Mouse (Mus musculus) gastrocnemius, postnatal 4 days (tissue): ENCODE data around the gene Tpbg. TPM values are rescaled to one million over a fixed set of nuclear protein-coding genes. Genes with fewer than 3 reads are reported as not detected.
"Not testable (repeated sequence)": the region's sequence is repeated elsewhere in the genome, so short reads cannot be mapped to it uniquely, and the experiment has no call there.

Experiments used
- DNase-seq, 2 experiments: peaks; one replicate each; pipeline ENCODE4 v3.0.0; 2021 to 2022; ENCODE audit warnings: low spot score in 2 of 2, mixed read lengths in 2 of 2
- long read RNA-seq, 2 experiments: library from polyadenylated mRNA; stranded (forward); transcript quantifications; one replicate each; pipeline ENCODE4 v2.0.0; 2021
- total RNA-seq, 2 experiments: library from RNA; stranded (reverse); gene quantifications; 2 replicates each; pipeline ENCODE4 v1.2.3; 2021

The Tpbg gene
- 1 to 10 TPM; 7.0 to 7.1 TPM for total RNA-seq
- long read RNA-seq, experiment 1, transcript Tpbg-202 (2 exons, 3,481 nt): major isoform, 11 of 16 reads
- long read RNA-seq, experiment 1, partial matches to known transcripts: 0 of 16 reads
- long read RNA-seq, experiment 1, other reads (novel, unspliced or antisense): 2 of 16 reads
- long read RNA-seq, experiment 2, transcript Tpbg-202 (2 exons, 3,481 nt): major isoform, 10 of 19 reads
- long read RNA-seq, experiment 2, partial matches to known transcripts: 0 of 19 reads
- long read RNA-seq, experiment 2, other reads (novel, unspliced or antisense): 8 of 19 reads

DNA sequence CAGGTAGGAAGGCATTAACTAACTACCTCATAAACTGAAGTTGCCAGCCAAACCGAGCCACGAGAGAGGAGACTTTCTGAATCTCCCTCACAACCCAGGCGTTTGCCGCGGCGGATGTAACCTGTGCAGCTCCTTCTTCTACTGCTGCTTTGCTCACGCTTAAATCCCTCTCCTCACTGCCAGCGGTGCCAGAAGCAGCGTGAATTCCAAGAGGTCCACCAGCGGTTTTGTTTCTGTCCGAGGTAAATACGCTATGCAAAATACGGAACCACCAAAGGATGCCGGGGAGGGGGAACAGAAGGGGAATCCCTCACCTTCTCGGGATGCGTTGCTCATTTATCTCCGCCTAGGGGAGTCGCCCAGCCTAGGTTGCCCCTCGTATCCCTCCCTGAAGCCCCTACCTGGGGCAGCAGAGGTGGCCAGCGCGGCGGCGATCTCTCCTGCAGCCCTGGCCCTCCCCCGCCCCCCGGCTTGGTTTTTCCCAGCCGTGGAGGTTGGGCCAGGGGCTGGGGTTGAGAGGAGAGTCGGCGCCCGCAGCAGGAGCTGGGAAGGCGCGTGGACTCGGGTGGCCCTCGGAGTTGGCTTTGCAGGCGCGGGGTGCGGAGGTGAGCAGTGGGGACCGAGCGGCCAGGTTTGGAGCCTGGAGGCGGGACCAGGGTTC lies at the start of gene Tpbg:
TSS of gene Tpbg (plus strand) at position 30 of the 661 bp plus-strand sequence.
- DNase-seq: peak; percentile 49 to 50

DNA sequence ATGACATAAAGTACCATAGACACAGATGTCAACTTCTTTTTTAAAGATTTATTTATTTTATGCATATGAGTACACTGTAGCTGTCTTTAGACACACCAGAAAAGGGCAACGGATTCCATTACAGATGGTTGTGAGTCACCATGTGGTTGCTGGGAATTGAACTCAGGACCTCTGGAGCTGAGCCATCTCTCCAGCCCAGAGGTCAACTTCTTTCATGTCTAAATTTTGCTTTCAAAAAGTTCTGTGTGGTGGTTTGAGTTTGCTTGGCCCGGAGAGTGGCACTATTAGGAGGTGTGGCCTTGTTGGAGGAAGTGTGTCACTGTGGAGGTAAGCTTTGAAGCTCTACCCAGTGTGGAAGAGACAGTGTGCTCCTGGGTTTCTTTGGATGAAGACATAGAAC lies 40.2 kb upstream of the Tpbg start:
- not testable (repeated sequence) for DNase-seq

DNA sequence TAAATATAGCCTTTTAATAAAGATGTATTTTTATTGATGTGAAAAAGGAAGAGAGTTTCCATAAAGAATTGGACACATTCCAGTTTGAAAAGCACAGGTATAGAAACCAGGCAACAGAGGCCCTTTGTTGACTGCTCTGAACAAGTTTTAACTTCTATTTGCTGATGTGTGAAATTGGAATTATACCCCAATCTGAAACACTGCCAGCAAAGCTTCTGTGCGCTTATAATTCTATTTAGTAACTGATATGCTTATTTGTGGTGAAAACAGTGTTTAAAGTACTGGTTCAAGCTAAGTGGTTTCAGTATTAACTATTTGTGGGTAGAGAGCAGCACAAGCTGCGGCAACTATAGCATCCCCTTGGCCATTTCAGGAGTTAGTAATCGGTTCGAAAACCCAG lies 39.6 kb upstream of the Tpbg start:
- DNase-seq: no peak

DNA sequence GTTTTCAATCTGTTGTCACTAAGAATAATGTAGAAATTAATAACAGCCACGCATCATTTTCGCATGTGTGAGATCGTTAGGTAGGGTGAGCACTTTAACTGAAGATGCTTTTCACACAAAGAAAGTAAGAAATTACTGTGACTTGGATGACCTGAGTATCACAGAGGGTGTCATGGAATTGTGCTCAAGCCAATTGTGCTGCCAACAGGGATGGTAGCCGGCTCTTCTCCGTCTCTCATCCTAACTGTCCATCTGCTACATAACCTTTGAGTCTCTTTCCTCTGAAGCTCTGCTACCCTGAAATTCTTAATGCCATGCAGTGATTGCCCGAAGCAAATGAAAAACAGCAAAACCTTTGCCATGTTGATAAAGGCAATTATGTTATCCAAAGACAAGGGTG lies 35.8 kb upstream of the Tpbg start:
- DNase-seq: no peak

DNA sequence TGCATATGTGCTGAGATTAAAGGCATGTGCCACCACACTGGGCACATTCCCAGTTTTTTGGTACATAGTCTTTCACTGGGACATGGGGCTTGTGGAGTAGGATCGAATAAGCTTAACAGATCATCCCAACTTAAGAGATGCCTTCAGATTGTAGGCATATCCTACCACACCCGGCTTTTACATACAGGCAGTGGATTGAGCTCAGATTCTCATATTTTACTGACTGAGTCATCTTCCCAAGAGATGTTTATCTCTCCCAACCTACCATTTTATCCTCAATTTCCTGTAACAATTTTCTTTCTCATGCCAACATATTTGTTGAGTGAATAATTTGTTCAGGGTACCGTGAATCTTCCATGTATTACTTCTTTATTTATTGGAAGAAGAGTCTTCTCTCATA lies 32.9 kb upstream of the Tpbg start:
- no peak for DNase-seq

DNA sequence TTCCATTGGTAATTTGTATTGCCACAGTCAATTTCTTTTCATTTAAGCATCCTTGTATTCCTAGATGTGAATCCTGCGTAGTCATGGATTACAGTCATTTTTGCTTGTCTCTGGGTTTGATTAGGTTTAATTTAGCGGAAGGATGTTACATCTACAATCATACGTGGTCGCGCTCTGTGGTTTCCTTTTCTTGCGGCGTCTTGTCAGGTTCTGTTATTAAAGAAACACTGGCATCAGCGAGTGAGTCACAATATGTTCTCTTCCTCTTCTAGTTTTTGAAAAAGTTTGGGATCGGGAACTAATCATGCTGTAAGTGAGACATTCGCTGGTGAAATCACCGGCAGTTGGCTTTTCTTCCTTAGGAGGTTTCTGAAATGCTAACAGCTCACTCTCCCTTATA lies 21.4 kb upstream of the Tpbg start:
- no peak for DNase-seq

DNA sequence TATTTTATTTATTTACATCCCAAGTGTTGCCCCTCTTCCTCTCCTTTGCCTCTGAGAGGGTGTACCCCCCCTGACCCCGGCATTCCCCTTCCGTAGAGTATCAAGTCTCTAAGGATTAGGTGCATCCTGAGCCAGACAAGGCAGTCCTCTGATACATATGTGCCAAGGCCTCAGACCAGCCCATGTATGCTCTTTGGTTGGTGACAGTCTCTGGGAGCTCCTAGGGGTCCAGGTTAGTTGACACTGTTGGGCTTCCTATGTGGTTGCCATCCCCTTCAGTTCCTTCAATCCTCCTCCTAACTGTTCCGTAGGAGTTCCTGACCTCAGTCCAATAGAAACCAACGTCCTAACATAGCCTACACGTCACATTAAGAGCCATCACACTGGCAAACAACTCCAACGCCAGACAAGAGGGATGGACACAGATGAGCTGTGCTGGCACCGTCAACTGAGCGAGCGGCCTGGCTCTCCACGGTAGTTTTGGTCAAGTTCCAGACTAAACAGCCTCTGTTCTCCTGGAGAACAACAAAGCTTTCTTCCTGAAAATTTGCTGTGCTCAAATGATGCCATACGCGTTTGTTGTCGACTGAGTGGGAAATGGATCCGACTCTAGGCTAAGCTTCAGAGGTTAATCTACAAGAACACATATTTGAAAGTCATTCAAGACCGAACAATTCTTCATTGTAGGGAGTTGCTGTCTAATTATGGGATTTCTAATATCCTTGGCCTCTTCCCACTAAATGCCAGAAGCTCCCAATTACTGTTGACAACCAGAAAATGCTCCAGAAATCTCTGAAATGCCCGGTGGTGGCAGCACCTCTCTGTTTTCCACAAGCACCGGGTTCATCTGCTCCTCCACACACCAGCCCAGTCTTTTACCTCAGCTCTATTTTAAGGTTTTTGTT lies 6.4 kb upstream of the Tpbg start:
- DNase-seq: no peak

DNA sequence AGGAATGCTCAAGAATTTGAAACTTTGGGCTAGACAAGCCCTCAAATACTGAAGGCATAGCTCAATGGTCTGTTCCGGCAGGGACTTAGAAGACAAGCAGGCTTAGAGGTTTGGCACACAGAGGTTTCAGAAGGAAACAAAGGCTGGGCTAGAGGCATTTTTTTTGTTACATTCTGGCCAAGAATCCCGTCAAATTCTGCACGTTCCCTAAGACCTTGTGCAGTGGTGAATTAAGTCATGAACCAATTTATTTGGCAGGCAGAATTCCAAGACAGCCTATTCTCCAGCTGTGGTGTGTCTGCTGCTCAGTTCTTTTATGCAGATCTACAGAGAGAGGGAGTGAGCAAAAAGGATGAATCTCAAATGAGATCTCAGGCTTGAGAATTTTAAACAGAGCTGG lies 2.6 kb upstream of the Tpbg start:
- no peak for DNase-seq

DNA sequence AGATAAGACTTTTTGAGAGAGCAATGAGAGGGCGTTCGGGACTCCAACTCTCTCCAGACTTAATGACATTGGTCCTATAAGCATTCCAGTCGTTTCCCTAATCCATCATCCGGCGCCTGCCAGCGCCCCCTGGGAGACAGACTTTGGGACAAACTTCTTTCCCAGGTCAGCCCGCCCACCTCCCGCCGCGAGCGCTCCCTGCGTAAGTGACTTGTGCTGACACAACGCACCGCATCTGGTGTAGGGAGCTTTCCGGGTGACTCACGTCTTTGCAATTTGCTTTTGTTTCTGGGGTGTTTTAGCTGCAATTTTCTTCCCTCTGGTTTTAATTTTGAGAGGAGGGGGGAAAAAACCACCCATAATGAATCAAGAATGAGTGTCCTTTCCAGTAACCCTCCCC lies 289 bp upstream of the Tpbg start:
- DNase-seq: peak in 1 of 2 experiments; percentile 17

DNA sequence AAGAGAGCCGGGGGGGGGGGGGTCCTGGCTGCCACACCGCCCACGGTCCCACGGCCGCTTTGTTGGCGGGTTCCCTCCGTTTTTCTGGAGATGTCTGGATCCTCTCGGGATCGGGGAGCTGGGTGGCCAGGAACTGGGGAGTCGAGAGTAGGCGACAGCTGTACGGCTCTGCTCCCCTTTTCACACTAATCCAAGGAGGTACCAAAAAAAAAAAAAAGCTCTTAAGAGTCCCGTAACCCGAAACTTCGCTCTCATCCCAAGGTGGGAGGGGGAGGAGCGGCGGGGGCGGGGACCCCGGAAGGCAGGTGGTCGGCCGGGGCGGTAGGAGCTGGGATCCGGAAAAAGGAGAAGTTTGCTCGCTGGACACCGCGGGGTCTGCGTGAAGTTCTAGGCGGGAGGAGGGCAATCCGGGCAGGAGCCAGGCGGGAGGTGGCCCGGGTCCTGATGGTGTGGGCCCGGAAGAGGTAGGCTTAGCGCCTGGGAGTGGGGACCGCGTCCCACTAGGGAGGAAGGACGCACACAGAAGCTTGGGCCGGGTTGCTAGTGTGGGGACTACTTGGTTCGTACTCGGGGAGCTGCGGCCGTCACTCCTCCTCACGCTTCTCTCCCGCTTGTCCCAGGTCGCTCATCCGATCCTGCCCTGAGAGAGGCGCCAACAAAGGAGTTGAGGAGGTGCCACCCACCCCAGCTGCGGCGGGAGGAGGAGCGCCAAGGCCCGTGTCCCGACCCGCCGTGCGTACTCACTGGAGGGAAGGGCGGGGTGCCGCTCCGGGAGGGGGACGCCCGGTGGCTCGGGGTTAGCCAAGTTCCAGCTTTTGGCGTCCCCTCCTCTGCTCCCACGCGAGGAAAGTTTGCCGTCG lies 1.1 kb downstream of the Tpbg start:
- DNase-seq: peak; percentile 31 to 43

DNA sequence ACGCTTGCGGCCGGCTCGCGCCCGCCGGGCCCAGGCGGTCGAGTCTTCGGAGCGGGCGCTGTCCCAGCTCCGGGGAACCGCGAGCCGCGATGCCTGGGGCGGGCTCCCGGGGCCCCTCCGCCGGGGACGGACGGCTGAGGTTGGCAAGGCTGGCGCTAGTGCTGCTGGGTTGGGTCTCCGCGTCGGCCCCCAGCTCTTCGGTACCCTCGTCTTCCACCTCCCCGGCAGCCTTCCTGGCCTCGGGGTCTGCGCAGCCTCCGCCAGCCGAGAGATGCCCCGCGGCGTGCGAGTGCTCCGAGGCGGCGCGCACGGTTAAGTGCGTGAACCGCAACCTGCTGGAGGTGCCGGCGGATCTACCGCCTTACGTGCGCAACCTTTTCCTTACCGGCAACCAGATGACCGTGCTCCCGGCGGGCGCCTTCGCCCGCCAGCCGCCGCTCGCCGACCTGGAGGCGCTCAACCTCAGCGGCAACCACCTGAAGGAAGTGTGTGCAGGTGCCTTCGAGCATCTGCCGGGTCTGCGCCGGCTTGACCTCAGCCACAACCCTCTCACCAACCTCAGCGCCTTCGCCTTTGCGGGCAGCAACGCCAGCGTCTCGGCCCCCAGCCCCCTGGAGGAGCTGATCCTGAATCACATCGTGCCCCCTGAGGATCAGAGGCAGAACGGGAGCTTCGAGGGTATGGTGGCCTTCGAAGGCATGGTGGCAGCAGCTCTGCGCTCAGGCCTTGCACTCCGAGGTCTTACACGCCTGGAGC lies 1.9 kb downstream of the Tpbg start:
- DNase-seq: peak; percentile 19 to 31

DNA sequence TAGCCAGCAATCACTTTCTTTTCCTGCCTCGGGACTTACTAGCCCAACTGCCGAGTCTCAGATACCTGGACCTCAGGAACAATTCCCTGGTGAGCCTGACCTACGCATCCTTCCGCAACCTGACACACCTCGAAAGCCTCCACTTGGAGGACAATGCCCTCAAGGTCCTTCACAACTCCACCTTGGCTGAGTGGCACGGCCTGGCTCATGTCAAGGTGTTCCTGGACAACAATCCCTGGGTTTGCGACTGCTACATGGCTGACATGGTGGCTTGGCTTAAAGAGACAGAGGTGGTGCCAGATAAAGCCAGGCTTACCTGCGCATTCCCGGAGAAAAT lies 2.4 kb downstream of the Tpbg start:
- no peak for DNase-seq

DNA sequence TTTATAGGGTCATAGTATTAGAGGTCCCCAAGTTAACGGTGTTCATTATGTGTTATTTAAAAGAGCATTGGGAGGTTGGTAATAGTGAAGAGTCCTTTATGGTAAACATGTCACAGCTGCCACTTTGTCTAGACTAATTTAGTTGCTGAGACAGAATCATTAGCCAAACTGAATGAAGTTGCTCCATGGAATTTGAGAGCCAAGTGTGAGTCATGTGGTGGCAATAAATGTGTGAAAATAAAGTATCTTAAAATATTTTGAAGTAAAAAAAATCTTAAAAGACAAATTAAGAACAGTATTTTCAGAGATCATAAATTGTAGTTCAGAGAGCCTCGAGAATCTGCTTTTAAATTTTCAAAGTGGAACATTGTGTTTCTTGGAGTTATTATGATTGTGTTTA lies 4.0 kb downstream of the Tpbg start:
- DNase-seq: no peak

DNA sequence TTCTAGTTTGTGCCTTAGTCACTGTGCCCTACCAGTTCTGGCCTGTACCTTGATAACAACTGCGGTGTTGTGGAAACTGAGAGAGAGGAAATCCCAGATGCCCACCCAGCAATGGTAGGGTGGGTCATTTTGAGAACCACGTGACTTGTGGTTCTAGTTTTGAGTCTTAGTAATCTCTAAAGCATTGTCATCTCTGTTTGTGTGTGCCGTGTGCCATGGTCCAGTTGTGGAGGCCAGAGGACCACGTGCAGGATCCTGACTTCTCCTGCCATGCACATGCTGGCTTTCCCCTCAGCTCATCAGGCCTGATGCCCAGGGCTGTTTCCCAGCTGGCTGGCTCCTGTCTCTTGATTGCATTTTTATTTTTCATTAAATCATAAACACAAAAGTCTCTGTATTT lies 12.6 kb downstream of the Tpbg start:
- no peak for DNase-seq

DNA sequence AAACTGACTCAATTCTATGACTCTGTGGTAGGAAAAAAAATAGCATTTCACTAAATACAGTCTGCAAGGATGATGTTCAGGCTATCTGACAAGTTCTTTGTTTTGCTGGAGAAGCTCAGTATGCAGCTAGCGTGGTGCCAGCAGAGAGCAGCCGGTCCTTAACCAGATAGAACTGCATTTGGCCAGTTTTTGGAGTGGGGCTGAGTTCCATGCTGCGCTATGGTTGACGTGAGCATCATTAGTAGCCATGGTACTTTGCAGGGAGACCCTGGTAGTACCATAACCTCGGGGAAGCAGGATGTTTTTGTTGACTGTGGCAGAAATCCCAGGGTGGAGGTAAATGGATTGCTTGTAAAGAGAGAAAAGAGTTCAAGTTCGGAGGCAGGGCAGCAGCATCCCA lies 14.3 kb downstream of the Tpbg start:
- no peak for DNase-seq

DNA sequence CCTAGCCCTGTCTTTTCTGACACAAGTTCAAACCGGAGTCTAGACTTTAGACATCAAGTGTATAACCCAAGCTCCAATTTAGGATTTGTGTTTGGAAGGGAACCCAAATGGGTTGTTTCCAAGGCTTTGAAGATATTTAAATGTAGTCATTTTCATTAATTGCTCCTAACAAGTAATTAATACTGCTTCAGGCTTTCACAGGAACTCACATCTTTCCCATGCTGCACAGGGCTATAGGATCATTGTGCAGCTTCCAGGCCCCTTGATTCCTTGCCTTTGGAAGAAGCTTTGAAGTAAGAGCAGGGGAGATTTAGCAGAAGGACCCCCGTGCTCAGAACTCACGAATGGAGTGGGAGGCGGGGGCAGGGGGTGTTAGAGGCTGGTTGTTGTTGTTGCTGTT lies 18.9 kb downstream of the Tpbg start:
- DNase-seq: no peak

DNA sequence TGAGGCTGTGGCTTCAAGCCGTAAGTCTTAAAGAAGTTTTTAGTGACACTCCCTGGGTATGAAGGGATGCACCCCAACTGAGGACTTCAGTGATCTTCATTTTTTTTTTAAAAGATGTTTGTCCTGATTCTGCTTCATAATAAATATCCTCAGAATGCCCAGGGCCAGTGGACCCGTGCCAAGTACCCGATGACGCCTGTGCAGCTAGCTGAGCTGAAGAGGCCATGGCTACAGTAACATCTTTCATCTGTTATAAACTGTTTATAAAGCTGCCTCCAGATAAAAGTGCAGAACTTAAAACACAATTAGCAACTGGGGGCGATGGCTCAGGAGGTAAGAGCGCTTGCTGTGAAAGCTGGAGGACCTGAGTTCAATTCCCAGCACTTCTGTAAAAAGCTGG lies 20.4 kb downstream of the Tpbg start:
- DNase-seq: no peak

DNA sequence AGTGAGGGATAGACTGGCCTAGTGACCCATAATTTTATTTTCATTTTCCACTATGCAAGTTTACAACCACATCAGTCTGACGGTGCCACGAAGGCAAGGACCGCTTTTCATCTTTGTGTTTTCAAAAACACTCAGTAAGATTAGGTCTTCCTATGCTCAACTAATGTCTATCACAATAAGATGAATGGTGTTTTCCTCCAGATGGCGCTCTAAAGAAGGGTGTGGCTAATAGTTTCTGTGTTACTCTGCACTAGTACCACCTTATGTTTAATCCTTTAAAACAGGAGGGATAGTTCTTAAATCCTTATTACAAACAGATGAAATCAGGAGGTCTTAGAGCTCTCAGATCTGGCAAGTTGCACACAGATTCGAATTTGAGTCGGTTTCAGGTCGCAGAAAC lies 30.7 kb downstream of the Tpbg start:
- DNase-seq: no peak

DNA sequence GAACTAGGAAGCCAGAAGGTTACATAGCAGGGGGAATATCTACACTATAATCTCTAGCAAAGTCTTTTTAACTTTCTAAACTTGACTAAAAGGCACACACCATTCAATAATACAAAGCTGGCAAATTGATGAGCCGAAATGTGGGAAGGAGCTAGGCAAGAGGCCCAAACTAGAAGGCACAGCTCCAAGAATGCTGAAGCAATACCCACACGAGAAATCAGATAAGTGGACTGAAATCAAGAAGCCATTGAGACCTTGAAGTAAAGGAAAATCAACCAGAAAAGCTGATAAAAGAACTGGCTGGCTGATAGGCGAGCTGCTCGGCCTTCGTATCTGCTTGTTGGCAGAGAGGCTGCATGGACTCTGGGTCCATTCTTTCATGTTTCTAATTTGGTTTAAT lies 51.5 kb downstream of the Tpbg start:
- no peak for DNase-seq
